Mouse (Mus musculus) C2C12 (cell line): ENCODE data around the gene Sln.

Source experiments
- CEBPB ChIP-seq: IDR thresholded peaks from one replicate; pipeline ENCODE4 v1.6.1; 2011; ENCODE audit warnings: low read depth, mild to moderate bottlenecking, control low read depth, moderate library complexity
- CTCF ChIP-seq: IDR thresholded peaks from one replicate; pipeline ENCODE4 v1.5.1; 2011; ENCODE audit not compliant: control insufficient read depth, insufficient read depth, insufficient read length
- FOSL1 ChIP-seq: IDR thresholded peaks from one replicate; pipeline ENCODE4 v1.8.0; 2011; ENCODE audit warnings: mild to moderate bottlenecking, low read length; ENCODE audit not compliant: poor library complexity, insufficient read depth, severe bottlenecking
- MAX ChIP-seq: IDR thresholded peaks from one replicate; pipeline ENCODE4 v1.6.1; 2011; ENCODE audit warnings: mild to moderate bottlenecking, control low read depth
- USF1 ChIP-seq: IDR thresholded peaks from one replicate; pipeline ENCODE4 v1.6.1; 2011; ENCODE audit warnings: low read depth, mild to moderate bottlenecking, control low read depth, moderate library complexity

DNA sequence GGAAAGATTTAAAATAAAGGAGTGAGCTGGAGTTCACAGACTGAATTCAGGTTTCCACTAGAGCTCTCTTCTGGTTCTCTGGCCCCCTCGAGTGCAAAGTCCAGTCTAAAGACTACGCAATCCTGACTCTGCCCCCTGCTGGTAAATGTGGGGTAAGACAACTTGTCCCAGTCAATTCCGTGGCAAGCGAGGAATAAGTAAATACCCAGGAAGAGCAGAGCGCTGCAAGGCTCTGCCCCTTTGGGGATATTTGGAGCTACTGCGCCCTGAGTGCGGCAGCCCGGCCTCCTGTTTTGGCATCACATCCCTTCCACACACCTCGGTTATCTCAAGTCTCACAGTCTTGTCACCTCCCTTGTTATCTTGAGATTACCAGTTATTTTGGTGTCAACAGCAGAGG lies 24.6 kb upstream of the Sln start:
- TF ChIP-seq CTCF (no peak), CEBPB (no peak), MAX (no peak), USF1 (no peak), FOSL1 (no peak)
